Mouse (Mus musculus): Measurements from ENCODE around the gene Olfr1415. TPM values are rescaled to one million over a fixed set of nuclear protein-coding genes. Genes with fewer than 3 reads are reported as not detected.

Olfr1415 gene
- total and polyA plus RNA-seq, 3 experiments, result not detected

DNA sequence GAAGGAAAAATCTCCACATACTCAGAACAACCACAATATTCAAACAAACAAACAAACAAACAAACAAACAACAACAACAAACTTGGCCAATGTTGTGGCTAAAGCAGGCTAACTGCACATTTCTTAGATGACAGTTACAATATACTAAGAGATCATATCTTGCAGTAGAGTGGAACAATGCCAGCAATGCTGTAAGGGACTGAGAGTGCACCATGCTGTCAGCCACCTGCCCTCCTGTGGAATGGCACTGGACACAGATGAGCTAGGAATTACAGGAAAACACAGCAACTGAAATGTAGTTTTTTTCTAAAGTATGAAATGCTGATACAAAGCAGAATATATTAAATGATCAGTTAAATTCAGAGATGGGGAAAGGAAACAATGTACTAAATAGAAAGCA lies 38.1 kb downstream of the Olfr1415 start:
- Histone ChIP-seq H3K9ac (ENCODE audit: control insufficient read depth, low read depth, low read length, poor library complexity, severe bottlenecking) (no peak overlapping the region), H3K36me3 (ENCODE audit: control insufficient read depth in 1 of 2, insufficient read depth in 2 of 2, low read length in 2 of 2) (peaks cover 0 to 42% of the 10 kb centered on the region in 2 experiments; a peak in 2 of 4 replicates)
- TF ChIP-seq BHLHE40 (IDR thresholded peaks at IDR 0.05; ENCODE audit: borderline replicate concordance, low read depth, low read length) (no peak), TBP (IDR thresholded peaks at IDR 0.05; ENCODE audit: low read depth, low read length) (no peak), MAFK (IDR thresholded peaks at IDR 0.05; ENCODE audit: borderline replicate concordance, low read depth, low read length) (no peak), POLR2AphosphoS5 (IDR thresholded peaks at IDR 0.05; ENCODE audit: borderline replicate concordance, low read depth, low read length) (no peak), CTCF (IDR thresholded peaks at IDR 0.05 in 2 of 3, conservative IDR thresholded peaks at IDR 0.05 in 1 of 3; ENCODE audit: control insufficient read depth in 1 of 3, insufficient read depth in 1 of 3, low read depth in 2 of 3, low read length in 3 of 3, poor library complexity in 1 of 3, severe bottlenecking in 1 of 3) (no peak), RAD21 (IDR thresholded peaks at IDR 0.05; ENCODE audit: low read depth, low read length) (no peak), GABPA (IDR thresholded peaks at IDR 0.05; ENCODE audit: low read depth, low read length) (no peak), ZC3H11A (IDR thresholded peaks at IDR 0.05; ENCODE audit: low read depth, low read length) (no peak), MEF2A (IDR thresholded peaks at IDR 0.05; ENCODE audit: extremely low read depth, insufficient replicate concordance, low read depth, low read length, poor library complexity, severe bottlenecking) (no peak), SIN3A (IDR thresholded peaks at IDR 0.05; ENCODE audit: low read length) (no peak), ZKSCAN1 (IDR thresholded peaks at IDR 0.05; ENCODE audit: low read depth, low read length) (no peak), MYB (IDR thresholded peaks at IDR 0.05; ENCODE audit: low read depth, low read length) (no peak), TCF12 (IDR thresholded peaks at IDR 0.05; ENCODE audit: low read depth, low read length) (no peak)

GRCm38 (mm10) chr1:92453751-92454445 lies 42.0 kb downstream of the Olfr1415 start:
- no peak overlapping the region for H3K9ac ChIP-seq (ENCODE audit: control insufficient read depth, low read depth, low read length, poor library complexity, severe bottlenecking)
- H3K27ac ChIP-seq (ENCODE audit: control insufficient read depth, low read depth, low read length), result no peak overlapping the region
- H3K4me3 ChIP-seq (ENCODE audit: control insufficient read depth in 1 of 2, insufficient read depth in 1 of 2, low read depth in 2 of 2, low read length in 2 of 2), result no peak overlapping the region
- peaks cover 0 to 45% of the 10 kb centered on the region in 2 experiments; a peak in 2 of 4 replicates for H3K36me3 ChIP-seq (ENCODE audit: control insufficient read depth in 1 of 2, insufficient read depth in 2 of 2, low read length in 2 of 2)
- no peaks in the 10 kb centered on the region for H3K79me2 ChIP-seq (ENCODE audit: control insufficient read depth, insufficient read depth, low read length, poor library complexity)
- H3K27me3 ChIP-seq (ENCODE audit: control insufficient read depth in 1 of 2, insufficient read depth in 2 of 2, low read length in 2 of 2), result no peaks in the 10 kb centered on the region
- H3K4me1 ChIP-seq (ENCODE audit: control insufficient read depth in 1 of 2, insufficient read depth in 2 of 2, low read length in 2 of 2), result no peaks in the 10 kb centered on the region
- H3K9me3 ChIP-seq (replicated peaks; ENCODE audit: insufficient read depth, low read length), result no peaks in the 10 kb centered on the region
- DNase-seq (ENCODE audit: low read depth, low spot score), result peak; percentile 74
- TF ChIP-seq ZC3H11A (IDR thresholded peaks at IDR 0.05; ENCODE audit: low read depth, low read length) (peak; percentile 80), CTCF (IDR thresholded peaks at IDR 0.05 in 2 of 3, conservative IDR thresholded peaks at IDR 0.05 in 1 of 3; ENCODE audit: control insufficient read depth in 1 of 3, insufficient read depth in 1 of 3, low read depth in 2 of 3, low read length in 3 of 3, poor library complexity in 1 of 3, severe bottlenecking in 1 of 3) (peak; percentile 33 to 85 (median 69)), SIN3A (IDR thresholded peaks at IDR 0.05; ENCODE audit: low read length) (no peak), RAD21 (IDR thresholded peaks at IDR 0.05; ENCODE audit: low read depth, low read length) (peak; percentile 90), ETS1 (IDR thresholded peaks at IDR 0.05; ENCODE audit: low read depth, low read length) (0 out of 2 replicates have a peak, but pooled peaks have one; percentile 1), BHLHE40 (IDR thresholded peaks at IDR 0.05; ENCODE audit: borderline replicate concordance, low read depth, low read length) (no peak), POLR2A (IDR thresholded peaks at IDR 0.05; ENCODE audit: control insufficient read depth in 1 of 2, insufficient read depth in 1 of 2, low read depth in 1 of 2, low read length in 2 of 2, poor library complexity in 1 of 2) (no peak), SMC3 (IDR thresholded peaks at IDR 0.05; ENCODE audit: low read depth, low read length) (peak; percentile 57)

More for the DNA sequence above, 38.1 kb downstream of the Olfr1415 start:
- DNase-seq (ENCODE audit: low read depth, low spot score), result no peak
- Histone ChIP-seq H3K4me1 (ENCODE audit: control insufficient read depth in 1 of 2, insufficient read depth in 2 of 2, low read length in 2 of 2) (no peaks in the 10 kb centered on the region), H3K27me3 (ENCODE audit: control insufficient read depth in 1 of 2, insufficient read depth in 2 of 2, low read length in 2 of 2) (no peaks in the 10 kb centered on the region), H3K27ac (ENCODE audit: control insufficient read depth, low read depth, low read length) (no peak overlapping the region), H3K9me3 (replicated peaks; ENCODE audit: insufficient read depth, low read length) (no peaks in the 10 kb centered on the region), H3K79me2 (ENCODE audit: control insufficient read depth, insufficient read depth, low read length, poor library complexity) (no peaks in the 10 kb centered on the region), H3K4me3 (ENCODE audit: control insufficient read depth in 1 of 2, insufficient read depth in 1 of 2, low read depth in 2 of 2, low read length in 2 of 2) (no peak overlapping the region)

Measured in MEL (cell line).